Mouse (Mus musculus) intestine, postnatal 0 days (tissue): ENCODE measurements around the gene Fkbp5. TPM values are rescaled to one million over a fixed set of nuclear protein-coding genes. Genes with fewer than 3 reads are reported as not detected.

Experiments
- ATAC-seq: fragments of 200-750 bp; cut with Nextera tagmentation; 2 replicates; pipeline ENCODE4 v1.8.0; 2017; ENCODE audit warnings: mild to moderate bottlenecking, moderate TSS enrichment, moderate library complexity
- H3K27ac ChIP-seq: fragments of 300-500 bp; sonication (generic); 2 replicates; pipeline ENCODE4 v1.5.1; 2014; ENCODE audit warnings: mild to moderate bottlenecking, low read depth, low read length, moderate library complexity
- H3K27me3 ChIP-seq: fragments of 300-500 bp; sonication (generic); replicated peaks from 2 replicates; pipeline ENCODE4 v1.6.1; 2014; ENCODE audit warnings: low read length, mixed read lengths; ENCODE audit not compliant: control insufficient read depth, insufficient read depth
- H3K36me3 ChIP-seq: fragments of 300-500 bp; sonication (generic); 2 replicates; pipeline ENCODE4 v1.6.1; 2014; ENCODE audit warnings: mild to moderate bottlenecking, moderate library complexity; ENCODE audit not compliant: control insufficient read depth, insufficient read depth
- H3K4me1 ChIP-seq: fragments of 300-500 bp; sonication (generic); replicated peaks from 2 replicates; pipeline ENCODE4 v1.6.1; 2014; ENCODE audit warnings: antibody characterized with exemption, low read length, mixed read lengths; ENCODE audit not compliant: control insufficient read depth, insufficient read depth
- H3K4me2 ChIP-seq: fragments of 300-500 bp; sonication (generic); replicated peaks from 2 replicates; pipeline ENCODE4 v1.6.1; 2014; ENCODE audit warnings: low read depth, mild to moderate bottlenecking, moderate library complexity
- H3K4me3 ChIP-seq: fragments of 300-500 bp; sonication (generic); 2 replicates; pipeline ENCODE4 v1.5.1; 2014; ENCODE audit warnings: low read depth, low read length
- H3K9ac ChIP-seq: fragments of 300-500 bp; sonication (generic); 2 replicates; pipeline ENCODE4 v1.6.1; 2014; ENCODE audit warnings: mild to moderate bottlenecking, low read depth, low read length
- H3K9me3 ChIP-seq: fragments of 300-500 bp; sonication (generic); 2 replicates; pipeline ENCODE4 v1.6.1; 2016; ENCODE audit warnings: mixed run types; ENCODE audit not compliant: control insufficient read depth
- CTCF ChIP-seq: sonication (generic); IDR thresholded peaks from 2 replicates; pipeline ENCODE4 v1.5.1; 2016; ENCODE audit warnings: low read depth, mild to moderate bottlenecking, control low read depth, antibody characterized with exemption, moderate library complexity
- WGBS: fragments of 180-500 bp; shearing (Covaris S2); extraction: QIAGEN DNeasy Blood & Tissue Kit; methylation state at CpG from one replicate; pipeline ENCODE4 v1.1.7; 2014; 5-methylcytosine and 5-hydroxymethylcytosine counted together
- polyA plus RNA-seq: library from polyadenylated mRNA; unstranded; fragments of >200 nt; fragmentation: Nextera tagmentation; extraction: Ambion mirVana; gene quantifications from 2 replicates; pipeline ENCODE4 v1.2.1, GENCODE M21; 2015

Fkbp5 gene
- polyA plus RNA-seq, 1 experiment from 2014 or later: 10.1 TPM

DNA sequence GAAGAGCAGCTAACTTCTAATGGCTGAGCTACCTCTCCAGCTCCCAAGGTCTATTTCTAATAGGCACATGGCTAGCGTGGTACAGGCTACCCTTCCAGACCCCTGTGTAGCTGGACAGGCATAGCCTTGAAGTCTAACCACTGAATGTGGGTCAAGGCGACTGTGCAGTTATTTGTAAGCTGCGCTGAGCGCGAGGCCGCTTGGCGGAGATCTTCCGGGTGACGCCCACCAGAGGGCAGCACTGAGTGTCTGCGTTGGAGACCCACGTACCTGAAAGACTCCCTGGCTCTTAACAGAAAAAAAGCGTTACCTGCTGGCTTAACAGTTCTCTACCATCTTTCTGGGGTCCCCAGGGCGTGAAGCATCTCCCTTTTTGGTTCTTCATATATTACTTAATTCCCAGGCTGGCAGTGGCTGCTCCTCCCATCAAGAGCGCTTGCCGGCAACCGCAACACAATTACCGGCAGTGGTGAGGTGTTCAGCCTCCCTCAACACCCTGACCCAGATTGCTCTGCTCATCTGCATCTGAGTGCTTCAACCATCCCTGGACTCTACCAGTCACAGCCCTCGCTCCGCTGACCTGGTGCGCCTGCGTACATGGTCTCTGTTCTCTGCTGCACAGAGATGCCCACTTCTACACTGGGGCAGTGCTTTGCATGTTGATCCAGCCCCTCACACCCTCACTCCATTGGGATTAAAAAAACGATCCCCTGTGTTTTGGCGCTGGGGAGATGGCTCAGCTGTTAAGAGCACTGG, 131.0 kb downstream of the Fkbp5 start:
- H3K4me2 ChIP-seq: peak overlapping the region; percentile 39; the same call in 1 of the 2 replicates
- ATAC-seq: no peak
- 9% methylated on average over 23 of the region's 23 CpGs for WGBS
- no peak overlapping the region for H3K9ac ChIP-seq
- H3K4me1 ChIP-seq: no peaks in the 10 kb centered on the region
- H3K27me3 ChIP-seq: peaks cover 10% of the 10 kb centered on the region; the same call in 1 of the 2 replicates
- TF ChIP-seq CTCF: peak; percentile 95
- H3K9me3 ChIP-seq: no peaks in the 10 kb centered on the region
- H3K4me3 ChIP-seq: no peak overlapping the region
- no peak overlapping the region for H3K27ac ChIP-seq
- H3K36me3 ChIP-seq: no peaks in the 10 kb centered on the region

DNA sequence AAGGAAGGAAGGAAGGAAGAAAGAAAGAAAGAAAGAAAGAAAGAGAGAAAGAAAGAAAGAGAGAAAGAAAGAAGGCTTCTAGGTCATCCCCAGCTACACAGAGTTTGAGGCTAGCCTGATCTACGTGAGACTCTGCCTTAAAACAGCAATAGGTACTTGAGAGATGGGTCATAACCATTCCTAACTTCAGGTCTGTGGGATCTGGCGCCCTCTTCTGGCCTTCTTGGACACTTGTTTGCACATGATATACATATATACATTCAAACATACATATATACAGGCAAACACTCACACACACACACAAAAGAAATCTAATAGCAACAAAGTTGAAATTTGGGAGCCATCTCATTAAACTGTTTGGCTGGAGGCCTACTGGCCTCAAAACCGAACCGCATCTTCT, 133.0 kb downstream of the Fkbp5 start:
- Histone ChIP-seq H3K27ac (no peak overlapping the region), H3K27me3 (peaks cover 10% of the 10 kb centered on the region; the same call in 1 of the 2 replicates), H3K4me1 (no peaks in the 10 kb centered on the region), H3K36me3 (no peaks in the 10 kb centered on the region), H3K4me2 (no peak overlapping the region), H3K4me3 (no peak overlapping the region), H3K9me3 (no peaks in the 10 kb centered on the region), H3K9ac (no peak overlapping the region)
- peak; percentile 61 for TF ChIP-seq CTCF
- no peak for ATAC-seq
- WGBS: 71% methylated on average over 4 of the region's 4 CpGs

DNA sequence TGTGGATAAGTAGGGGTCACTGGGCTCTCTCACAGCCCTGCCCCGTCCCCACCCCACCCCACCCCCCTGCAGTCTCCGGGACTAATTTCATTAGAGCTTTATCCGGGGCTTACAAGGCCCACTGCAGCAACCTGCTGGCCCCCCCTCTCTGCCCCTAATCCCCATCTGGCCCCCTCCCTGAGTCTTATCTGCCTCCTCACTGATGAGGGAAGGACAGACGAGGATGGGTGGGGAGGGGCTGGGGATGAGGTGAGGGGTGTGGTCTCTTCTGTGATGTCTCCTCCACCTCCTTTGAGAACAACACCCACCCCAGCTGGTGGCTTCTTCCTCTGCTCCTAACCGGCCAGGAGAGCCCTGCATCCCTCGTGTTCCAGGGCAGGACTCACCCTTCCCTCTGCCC, 137.1 kb downstream of the Fkbp5 start:
- Histone ChIP-seq H3K27ac (no peak overlapping the region), H3K27me3 (no peaks in the 10 kb centered on the region), H3K36me3 (no peaks in the 10 kb centered on the region), H3K4me2 (no peak overlapping the region), H3K4me1 (no peaks in the 10 kb centered on the region), H3K9ac (no peak overlapping the region), H3K9me3 (no peaks in the 10 kb centered on the region), H3K4me3 (no peak overlapping the region)
- 11% methylated on average over 6 of the region's 6 CpGs for WGBS
- no peak for TF ChIP-seq CTCF
- no peak for ATAC-seq

DNA sequence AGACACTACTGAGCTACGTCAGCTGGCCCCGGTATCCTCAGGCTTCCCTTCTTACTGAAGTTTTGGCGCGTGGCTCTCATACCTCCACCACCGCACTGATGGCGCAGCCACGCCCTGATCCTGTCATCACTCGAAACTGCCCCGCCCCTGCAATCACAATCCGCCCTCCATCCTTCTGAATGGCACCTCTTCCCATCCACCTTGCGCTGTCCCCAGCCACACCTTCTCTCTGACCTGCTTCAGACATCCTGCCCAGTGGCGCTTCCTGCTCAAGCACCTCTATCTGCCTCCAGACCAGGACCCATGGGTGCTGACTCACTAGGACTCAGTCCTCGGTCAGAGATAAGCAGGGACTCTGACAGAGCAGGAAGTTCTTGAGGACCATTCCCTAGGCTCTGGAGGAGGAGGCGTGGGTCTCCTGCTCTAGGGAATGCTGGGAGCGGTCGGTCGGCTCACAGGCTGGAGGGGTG, 141.7 kb downstream of the Fkbp5 start:
- Histone ChIP-seq H3K27me3 (peaks cover 6% of the 10 kb centered on the region; the same call in 1 of the 2 replicates), H3K4me2 (peak overlapping the region; percentile 13; the same call in 1 of the 2 replicates), H3K27ac (no peak overlapping the region), H3K9me3 (no peaks in the 10 kb centered on the region), H3K9ac (no peak overlapping the region), H3K4me3 (no peak overlapping the region), H3K36me3 (no peaks in the 10 kb centered on the region), H3K4me1 (no peaks in the 10 kb centered on the region)
- 6% methylated on average over 17 of the region's 17 CpGs for WGBS
- ATAC-seq: peak; percentile 63
- no peak for TF ChIP-seq CTCF

DNA sequence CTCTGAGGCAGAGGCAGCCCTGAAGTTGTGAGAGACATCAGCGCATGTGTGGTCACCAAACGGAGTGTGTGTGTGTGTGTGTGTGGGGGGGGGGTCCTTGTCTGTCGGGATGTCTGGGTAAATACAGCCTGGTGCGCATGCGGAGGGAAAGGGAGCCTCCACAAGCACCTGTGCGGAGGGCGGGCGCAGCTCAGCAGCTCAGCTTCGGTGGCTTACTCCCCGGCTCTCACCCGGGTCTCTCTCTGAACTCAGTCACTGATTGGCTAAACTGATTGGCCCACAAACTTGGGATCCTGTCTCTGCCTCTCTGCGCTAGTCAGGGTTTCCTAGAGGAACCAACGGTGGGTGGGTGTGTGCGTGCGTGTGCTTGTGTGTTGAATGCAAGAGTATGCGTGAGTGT, 142.8 kb downstream of the Fkbp5 start:
- Histone ChIP-seq H3K36me3 (no peaks in the 10 kb centered on the region), H3K4me2 (no peak overlapping the region), H3K27me3 (peaks cover 6% of the 10 kb centered on the region; the same call in 1 of the 2 replicates), H3K9me3 (no peaks in the 10 kb centered on the region), H3K4me1 (no peaks in the 10 kb centered on the region), H3K27ac (no peak overlapping the region), H3K4me3 (no peak overlapping the region), H3K9ac (no peak overlapping the region)
- ATAC-seq: no peak
- 26% methylated on average over 16 of the region's 16 CpGs for WGBS
- no peak for TF ChIP-seq CTCF

- no peak for ATAC-seq
- no peak overlapping the region for H3K9ac ChIP-seq
- H3K4me3 ChIP-seq: no peak overlapping the region
- no peaks in the 10 kb centered on the region for H3K9me3 ChIP-seq
- H3K4me2 ChIP-seq: no peak overlapping the region
- H3K27ac ChIP-seq: no peak overlapping the region
- 19% methylated on average over 10 of the region's 10 CpGs for WGBS
- no peaks in the 10 kb centered on the region for H3K4me1 ChIP-seq
- H3K27me3 ChIP-seq: peaks cover 6% of the 10 kb centered on the region; the same call in 1 of the 2 replicates
- TF ChIP-seq CTCF: peak; percentile 92
- no peaks in the 10 kb centered on the region for H3K36me3 ChIP-seq
Observed at GRCm38 (mm10) chr17:28373821-28374220, 143.5 kb downstream of the Fkbp5 start.
